Mouse (Mus musculus) small intestine, adult 2 months (tissue): ENCODE measurements around the gene Etnk2. TPM values are rescaled to one million over a fixed set of nuclear protein-coding genes. Genes with fewer than 3 reads are reported as not detected.
A peak's percentile ranks its signal among the peaks of the same experiment; 100 is the strongest.

Experiments
- H3K27ac ChIP-seq: fragments of 200-500 bp; 2 replicates; pipeline ENCODE4 v1.5.1; 2012; ENCODE audit warnings: low read depth, low read length, control low read depth, inconsistent platforms; ENCODE audit not compliant: insufficient read depth
- H3K27me3 ChIP-seq: fragments of 200-500 bp; 2 replicates; pipeline ENCODE4 v1.6.1; 2012; ENCODE audit warnings: mild to moderate bottlenecking, moderate library complexity, low read length, inconsistent platforms; ENCODE audit not compliant: control insufficient read depth, insufficient read depth
- H3K36me3 ChIP-seq: fragments of 200-500 bp; 2 replicates; pipeline ENCODE4 v1.6.1; 2012; ENCODE audit warnings: mild to moderate bottlenecking, low read length, control low read depth, inconsistent platforms; ENCODE audit not compliant: control insufficient read depth, insufficient read depth
- H3K4me1 ChIP-seq: fragments of 200-500 bp; 2 replicates; pipeline ENCODE4 v1.6.1; 2012; ENCODE audit warnings: low read length, inconsistent platforms, mixed read lengths; ENCODE audit not compliant: control insufficient read depth, insufficient read depth, insufficient read length
- H3K4me3 ChIP-seq: fragments of 200-500 bp; 2 replicates; pipeline ENCODE4 v1.5.1; 2012; ENCODE audit warnings: low read depth, mild to moderate bottlenecking, control low read depth, inconsistent platforms, low read length, moderate library complexity
- CTCF ChIP-seq: fragments of 200-500 bp; IDR thresholded peaks from 2 replicates; pipeline ENCODE4 v1.5.1; 2012; ENCODE audit warnings: low read depth, mild to moderate bottlenecking, control low read depth, inconsistent platforms, low read length, moderate library complexity, mixed read lengths; ENCODE audit not compliant: insufficient replicate concordance, insufficient read length; ENCODE audit errors: extremely low read depth
- POLR2A ChIP-seq: fragments of 200-500 bp; IDR thresholded peaks from 2 replicates; pipeline ENCODE4 v1.6.1; 2012; ENCODE audit warnings: low read depth, mild to moderate bottlenecking, control low read depth, inconsistent platforms, low read length, moderate library complexity
- WGBS: fragments of 180-500 bp; shearing (Covaris S2); methylation state at CpG from one replicate; pipeline ENCODE4 v1.1.7; 2018; 5-methylcytosine and 5-hydroxymethylcytosine counted together
- polyA plus RNA-seq: library from polyadenylated mRNA; depleted of rRNA; stranded (reverse); fragments of >200 nt; gene quantifications from 2 replicates; pipeline ENCODE4 v1.2.3, GENCODE M21; 2012; rRNA removed

Gene Etnk2
- polyA plus RNA-seq, 1 experiment, result 1.0 TPM

GRCm38 (mm10) chr1:133422615-133423161 lies 59.3 kb downstream of the Etnk2 start:
- peak overlapping the region; percentile 98 for H3K4me3 ChIP-seq
- peak overlapping the region; percentile 96 for H3K27ac ChIP-seq
- TF ChIP-seq POLR2A (peak; percentile 29; the same call in 1 of the 2 replicates), CTCF (no peak)
- no peaks in the 10 kb centered on the region for H3K27me3 ChIP-seq
- H3K36me3 ChIP-seq, result no peaks in the 10 kb centered on the region
- peaks cover 25% of the 10 kb centered on the region for H3K4me1 ChIP-seq
- 2% methylated on average over 29 of the region's 29 CpGs for WGBS

GRCm38 (mm10) chr1:133423166-133423542 lies 59.8 kb downstream of the Etnk2 start:
- TF ChIP-seq CTCF (no peak), POLR2A (no peak)
- peak overlapping the region; percentile 96 for H3K27ac ChIP-seq

GRCm38 (mm10) chr1:133423543-133424480 lies 60.4 kb downstream of the Etnk2 start, which contains the start of gene Sox13:
Gene Sox13, minus strand, starts transcription at chr1:133424377.
- H3K27me3 ChIP-seq, result no peaks in the 10 kb centered on the region
- WGBS, result under 1% methylated on average over 125 of the region's 128 CpGs
- H3K4me3 ChIP-seq, result peak within 1 kb of the TSS; percentile 98
- H3K27ac ChIP-seq, result peak within 1 kb of the TSS; percentile 96
- H3K36me3 ChIP-seq, result no peaks in the 10 kb centered on the region
- TF ChIP-seq CTCF, result no peak
- peak; percentile 95 for TF ChIP-seq POLR2A
- peaks cover 21% of the 10 kb centered on the region for H3K4me1 ChIP-seq

More at GRCm38 (mm10) chr1:133423166-133423542, 59.8 kb downstream of the Etnk2 start:
- WGBS, result under 1% methylated on average over 31 of the region's 31 CpGs
- peaks cover 25% of the 10 kb centered on the region for H3K4me1 ChIP-seq
- no peaks in the 10 kb centered on the region for H3K36me3 ChIP-seq
- no peaks in the 10 kb centered on the region for H3K27me3 ChIP-seq
- peak overlapping the region; percentile 98 for H3K4me3 ChIP-seq

GRCm38 (mm10) chr1:133424547-133425140 lies 61.3 kb downstream of the Etnk2 start:
- TF ChIP-seq CTCF (no peak), POLR2A (no peak)
- peaks cover 19% of the 10 kb centered on the region for H3K4me1 ChIP-seq
- 56% methylated on average over 4 of the region's 4 CpGs for WGBS
- peak overlapping the region; percentile 40; the same call in 1 of the 2 replicates for H3K27ac ChIP-seq
- H3K36me3 ChIP-seq, result no peaks in the 10 kb centered on the region
- H3K27me3 ChIP-seq, result no peaks in the 10 kb centered on the region
- H3K4me3 ChIP-seq, result no peak overlapping the region

Other genes with a start within 250 kb of the Etnk2 start
- 26.7 and 43.3 TPM in 2 replicates for gene Ppp1r15b, start 232.4 kb upstream of the Etnk2 start, polyA plus RNA-seq
- 37.1 and 104 TPM in 2 replicates for gene Plekha6, start 199.4 kb upstream of the Etnk2 start, polyA plus RNA-seq
- 25.1 and 48.9 TPM in 2 replicates for gene Golt1a, start 53.8 kb upstream of the Etnk2 start, polyA plus RNA-seq
- gene Kiss1, start 41.7 kb upstream of the Etnk2 start, polyA plus RNA-seq, result not detected in 2 replicates
- gene Ren1, start 13.1 kb upstream of the Etnk2 start, polyA plus RNA-seq, result 0.25 and 3.3 TPM in 2 replicates
- gene Sox13, start 60.8 kb downstream of the Etnk2 start, polyA plus RNA-seq, result 46.7 and 189 TPM in 2 replicates
- 6.9 and 14.7 TPM in 2 replicates for gene Snrpe, start 246.7 kb downstream of the Etnk2 start, polyA plus RNA-seq